Mouse (Mus musculus) forebrain, embryonic 15.5 days (tissue): ENCODE data around the gene Chn2. TPM values are rescaled to one million over a fixed set of nuclear protein-coding genes. Genes with fewer than 3 reads are reported as not detected.

Source experiments
- ATAC-seq: fragments of 200-750 bp; cut with Nextera tagmentation; replicated peaks from 2 replicates; pipeline ENCODE4 v1.8.0; 2017; ENCODE audit warnings: mild to moderate bottlenecking, moderate TSS enrichment, moderate library complexity
- H3K27ac ChIP-seq: fragments of 300-500 bp; sonication (generic); replicated peaks from 2 replicates; pipeline ENCODE4 v1.5.1; 2015; ENCODE audit warnings: mild to moderate bottlenecking, inconsistent platforms
- H3K27me3 ChIP-seq: fragments of 300-500 bp; sonication (generic); 2 replicates; pipeline ENCODE4 v1.6.1; 2015; ENCODE audit warnings: inconsistent platforms
- H3K36me3 ChIP-seq: fragments of 300-500 bp; sonication (generic); 2 replicates; pipeline ENCODE4 v1.6.1; 2015; ENCODE audit warnings: mild to moderate bottlenecking, inconsistent platforms
- H3K4me1 ChIP-seq: fragments of 300-500 bp; sonication (generic); 2 replicates; pipeline ENCODE4 v1.6.1; 2015; ENCODE audit warnings: inconsistent platforms
- H3K4me2 ChIP-seq: fragments of 300-500 bp; sonication (generic); replicated peaks from 2 replicates; pipeline ENCODE4 v1.6.1; 2015; ENCODE audit warnings: mild to moderate bottlenecking, inconsistent platforms
- H3K4me3 ChIP-seq: fragments of 300-500 bp; sonication (generic); 2 replicates; pipeline ENCODE4 v1.5.1; 2015; ENCODE audit warnings: mild to moderate bottlenecking, inconsistent platforms
- H3K9ac ChIP-seq: fragments of 300-500 bp; sonication (generic); replicated peaks from 2 replicates; pipeline ENCODE4 v1.6.1; 2015; ENCODE audit warnings: mild to moderate bottlenecking, inconsistent platforms
- H3K9me3 ChIP-seq: fragments of 300-500 bp; sonication (generic); 2 replicates; pipeline ENCODE4 v1.6.1; 2016; ENCODE audit warnings: inconsistent platforms
- WGBS: fragments of 180-500 bp; shearing (Covaris S2); methylation state at CpG from one replicate; pipeline ENCODE4 v1.1.7; 2015; ENCODE audit warnings: mixed read lengths; 5-methylcytosine and 5-hydroxymethylcytosine counted together
- polyA plus RNA-seq: library from polyadenylated mRNA; unstranded; fragments of >200 nt; fragmentation: Nextera tagmentation; extraction: Ambion mirVana; gene quantifications from 2 replicates; pipeline ENCODE4 v1.2.1, GENCODE M21; 2015

The Chn2 gene
- polyA plus RNA-seq, 1 experiment from 2014 or later, result 46.2 TPM

DNA sequence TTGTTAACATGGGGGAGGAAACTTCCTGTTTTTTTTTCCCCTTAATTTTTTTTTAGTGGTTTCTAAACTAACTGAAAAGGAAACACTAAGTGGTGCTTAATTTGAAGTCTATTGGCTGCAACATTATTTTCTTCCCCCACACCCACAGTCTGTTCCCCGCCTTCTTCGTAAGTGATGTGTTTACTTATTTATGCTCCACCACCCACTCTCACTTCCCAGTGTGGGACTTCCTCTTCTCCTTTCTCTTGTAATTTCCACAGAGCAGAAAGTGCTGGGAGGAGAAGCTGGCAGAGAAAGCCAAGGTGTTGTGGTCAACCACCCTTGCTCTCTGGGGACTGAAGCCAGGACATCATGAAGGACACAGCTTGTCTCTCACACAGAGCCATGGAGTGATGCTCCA is 43.2 kb downstream of the Chn2 start:
- H3K4me2 ChIP-seq, result no peak overlapping the region
- no peaks in the 10 kb centered on the region for H3K27me3 ChIP-seq
- no peak overlapping the region for H3K4me3 ChIP-seq
- H3K27ac ChIP-seq, result no peak overlapping the region
- no peaks in the 10 kb centered on the region for H3K9me3 ChIP-seq
- no peak for ATAC-seq
- WGBS, result 77% methylated on average over 2 of the region's 2 CpGs
- no peaks in the 10 kb centered on the region for H3K4me1 ChIP-seq
- H3K36me3 ChIP-seq, result no peaks in the 10 kb centered on the region
- no peak overlapping the region for H3K9ac ChIP-seq

DNA sequence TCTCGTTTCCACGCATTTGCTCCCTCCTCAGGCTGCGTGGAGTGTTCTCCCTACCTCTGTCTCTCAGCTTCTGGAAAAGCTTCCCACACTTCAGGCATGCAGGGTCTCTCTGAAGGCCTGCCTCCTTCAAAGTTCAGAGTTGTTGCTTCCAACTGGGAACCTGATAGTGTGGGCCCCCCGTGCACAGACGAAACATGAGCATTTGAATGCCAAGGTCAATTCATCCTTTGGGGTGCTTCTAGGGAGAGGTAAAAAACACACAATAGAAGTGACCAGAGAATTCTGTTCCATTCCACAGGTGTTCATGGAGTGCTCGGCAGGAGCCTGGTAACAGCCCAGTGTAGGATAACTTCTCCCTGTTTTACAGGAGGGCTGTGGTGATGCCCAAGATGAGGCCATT is 44.7 kb downstream of the Chn2 start:
- no peak for ATAC-seq
- no peak overlapping the region for H3K4me3 ChIP-seq
- H3K36me3 ChIP-seq, result no peaks in the 10 kb centered on the region
- no peak overlapping the region for H3K4me2 ChIP-seq
- H3K27ac ChIP-seq, result no peak overlapping the region
- 86% methylated on average over 6 of the region's 6 CpGs for WGBS
- no peaks in the 10 kb centered on the region for H3K4me1 ChIP-seq
- H3K27me3 ChIP-seq, result no peaks in the 10 kb centered on the region
- no peaks in the 10 kb centered on the region for H3K9me3 ChIP-seq
- no peak overlapping the region for H3K9ac ChIP-seq

DNA sequence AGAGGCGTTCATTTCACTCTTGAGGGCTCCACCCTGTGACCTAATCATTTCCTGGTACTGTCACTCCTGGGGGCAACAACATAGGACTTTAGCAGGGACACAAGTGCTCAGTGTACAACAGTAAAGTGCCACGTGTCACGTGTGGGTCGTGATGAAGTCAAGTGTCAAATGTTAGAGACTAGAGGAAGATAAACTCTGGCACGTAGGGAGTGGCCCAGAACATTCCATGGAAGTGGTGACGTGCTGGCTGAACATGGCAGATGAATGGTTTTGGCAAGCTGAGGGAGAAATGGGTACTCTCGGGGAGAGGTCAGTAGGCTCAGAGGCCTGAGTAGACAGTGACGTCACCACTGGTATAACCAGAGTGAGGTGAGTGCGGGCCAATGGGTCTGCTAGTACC is 45.7 kb downstream of the Chn2 start:
- no peak overlapping the region for H3K27ac ChIP-seq
- H3K36me3 ChIP-seq, result no peaks in the 10 kb centered on the region
- no peak for ATAC-seq
- H3K4me3 ChIP-seq, result no peak overlapping the region
- no peaks in the 10 kb centered on the region for H3K9me3 ChIP-seq
- no peak overlapping the region for H3K9ac ChIP-seq
- H3K4me1 ChIP-seq, result no peaks in the 10 kb centered on the region
- no peak overlapping the region for H3K4me2 ChIP-seq
- 87% methylated on average over 9 of the region's 9 CpGs for WGBS
- H3K27me3 ChIP-seq, result no peaks in the 10 kb centered on the region

DNA sequence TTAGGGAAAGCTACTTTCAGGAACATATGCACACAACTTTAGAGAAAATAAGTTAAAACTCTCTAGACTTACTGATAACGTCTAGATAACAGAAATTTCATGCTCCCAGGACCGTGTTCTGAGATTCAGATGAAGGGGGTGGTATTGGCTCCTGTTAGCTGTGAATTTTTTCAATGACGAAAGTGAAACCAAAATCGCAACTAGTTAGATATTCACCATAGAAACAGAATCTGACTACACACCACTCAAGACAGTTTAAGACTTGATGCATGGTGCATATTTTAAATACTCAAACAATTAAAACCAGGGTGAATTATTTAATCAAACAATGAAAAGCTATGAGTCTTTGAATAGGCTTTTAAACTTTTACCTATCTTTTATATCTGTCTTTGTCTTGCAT is 48.8 kb downstream of the Chn2 start:
- Histone ChIP-seq H3K27ac (no peak overlapping the region), H3K9me3 (no peaks in the 10 kb centered on the region), H3K4me3 (no peak overlapping the region), H3K4me2 (no peak overlapping the region), H3K4me1 (no peaks in the 10 kb centered on the region; the same call in 1 of the 2 replicates), H3K9ac (no peak overlapping the region), H3K36me3 (no peaks in the 10 kb centered on the region), H3K27me3 (no peaks in the 10 kb centered on the region)
- 79% methylated on average over 4 of the region's 4 CpGs for WGBS
- ATAC-seq, result no peak

DNA sequence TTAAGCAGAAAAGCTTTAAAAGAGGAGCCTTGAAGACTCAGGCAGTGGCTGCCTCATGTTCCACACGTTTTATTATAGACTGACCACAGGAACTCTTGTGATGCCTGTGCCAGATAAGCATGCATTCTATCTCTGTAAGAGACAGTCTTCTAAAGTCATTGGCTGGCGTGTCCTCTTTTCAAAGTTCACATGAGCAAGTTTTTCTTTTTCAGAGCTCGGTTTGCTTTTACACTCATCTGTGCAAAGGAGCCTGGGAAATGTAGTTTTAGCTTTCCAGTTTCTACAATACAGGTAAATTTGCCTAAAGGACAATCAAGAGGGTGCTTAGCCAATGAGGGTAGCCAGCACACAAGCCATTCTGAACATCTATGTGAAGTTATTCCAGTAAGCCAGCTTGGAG is 51.5 kb downstream of the Chn2 start:
- H3K9ac ChIP-seq, result no peak overlapping the region
- no peaks in the 10 kb centered on the region; the same call in 1 of the 2 replicates for H3K4me1 ChIP-seq
- H3K4me3 ChIP-seq, result no peak overlapping the region
- 74% methylated on average over 3 of the region's 3 CpGs for WGBS
- no peaks in the 10 kb centered on the region for H3K9me3 ChIP-seq
- no peak overlapping the region for H3K27ac ChIP-seq
- no peaks in the 10 kb centered on the region for H3K36me3 ChIP-seq
- H3K4me2 ChIP-seq, result no peak overlapping the region
- no peak for ATAC-seq
- H3K27me3 ChIP-seq, result no peaks in the 10 kb centered on the region

DNA sequence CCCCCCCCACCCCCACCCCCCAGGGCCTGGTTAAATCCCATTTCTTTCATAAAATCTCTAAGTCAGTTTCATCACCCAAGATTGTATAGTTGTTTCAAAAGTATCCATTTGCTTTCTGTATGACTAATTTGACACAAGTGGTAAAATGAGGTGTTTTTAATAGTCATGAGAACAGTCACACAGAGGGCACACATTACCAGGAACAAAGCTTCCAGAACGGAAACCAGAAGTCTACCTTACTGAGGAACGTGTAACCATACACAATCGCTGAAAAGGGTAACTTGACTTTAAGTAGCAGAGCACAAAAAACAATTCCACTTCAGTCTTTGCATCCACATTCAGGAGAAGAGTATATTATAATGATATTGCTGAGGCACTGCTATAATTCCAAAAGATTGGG is 53.6 kb downstream of the Chn2 start:
- peaks cover 10% of the 10 kb centered on the region for H3K4me1 ChIP-seq
- no peak overlapping the region for H3K27ac ChIP-seq
- no peaks in the 10 kb centered on the region for H3K9me3 ChIP-seq
- H3K27me3 ChIP-seq, result no peaks in the 10 kb centered on the region
- no peaks in the 10 kb centered on the region for H3K36me3 ChIP-seq
- no peak overlapping the region for H3K9ac ChIP-seq
- H3K4me3 ChIP-seq, result no peak overlapping the region
- no peak overlapping the region for H3K4me2 ChIP-seq
- no peak for ATAC-seq
- WGBS, result 82% methylated on average over 3 of the region's 3 CpGs

DNA sequence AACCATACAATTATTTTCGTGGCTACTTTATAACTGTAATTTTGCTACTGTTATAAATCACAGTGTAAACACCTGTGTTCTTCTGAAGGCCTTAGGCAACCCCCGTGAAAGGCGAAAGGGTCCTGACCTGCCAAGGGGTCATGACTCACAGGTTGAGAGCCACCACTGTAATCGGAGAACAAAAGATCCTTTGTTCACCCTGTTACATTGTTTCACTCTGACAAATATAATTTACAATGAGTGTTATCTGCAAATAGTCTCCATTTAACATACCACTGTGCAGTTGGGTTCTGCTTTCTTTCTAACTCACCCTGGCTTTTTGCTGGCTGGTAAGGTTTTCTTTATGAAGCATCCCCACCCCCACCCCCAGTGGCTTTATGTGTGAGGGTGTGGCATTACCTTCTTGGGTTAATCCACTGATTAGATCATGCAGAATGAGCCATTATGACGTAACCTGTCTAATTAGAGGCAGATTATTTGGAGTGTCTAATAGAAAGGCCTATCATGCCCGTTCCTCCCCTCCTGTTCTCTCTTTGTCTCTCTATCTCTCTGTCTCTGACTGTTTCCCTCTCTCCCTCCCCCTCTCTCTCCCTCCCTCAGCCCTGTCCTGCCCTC is 56.9 kb downstream of the Chn2 start:
- H3K27ac ChIP-seq, result no peak overlapping the region
- H3K4me3 ChIP-seq, result no peak overlapping the region
- no peaks in the 10 kb centered on the region for H3K36me3 ChIP-seq
- H3K9ac ChIP-seq, result no peak overlapping the region
- H3K4me1 ChIP-seq, result peaks cover 14% of the 10 kb centered on the region
- no peak overlapping the region for H3K4me2 ChIP-seq
- 21% methylated on average over 6 of the region's 6 CpGs for WGBS
- H3K27me3 ChIP-seq, result no peaks in the 10 kb centered on the region
- H3K9me3 ChIP-seq, result no peaks in the 10 kb centered on the region
- no peak for ATAC-seq

DNA sequence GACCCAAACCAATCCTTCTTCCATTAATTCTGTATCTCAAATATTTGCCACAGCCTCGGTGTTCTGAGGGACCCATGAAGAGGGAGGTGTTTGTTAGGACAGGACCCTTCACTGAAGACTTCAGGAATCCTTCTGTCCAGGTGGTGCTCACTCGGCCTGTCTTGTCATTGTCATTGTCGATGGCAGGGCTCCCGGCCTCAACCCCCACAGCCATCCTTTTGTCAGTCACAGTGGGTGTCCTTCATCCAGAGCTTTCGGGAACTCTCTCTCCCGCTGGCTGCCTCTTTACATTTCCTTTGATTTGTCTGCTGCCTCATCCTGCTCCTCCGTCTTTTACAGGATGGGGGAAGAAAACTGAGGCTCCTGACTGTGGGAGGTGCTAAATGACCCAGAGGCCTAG is 57.5 kb downstream of the Chn2 start:
- Histone ChIP-seq H3K4me2 (no peak overlapping the region), H3K27ac (no peak overlapping the region), H3K4me1 (peaks cover 14% of the 10 kb centered on the region), H3K36me3 (no peaks in the 10 kb centered on the region), H3K4me3 (no peak overlapping the region), H3K9ac (no peak overlapping the region), H3K9me3 (no peaks in the 10 kb centered on the region), H3K27me3 (no peaks in the 10 kb centered on the region)
- ATAC-seq, result no peak
- 7% methylated on average over 7 of the region's 7 CpGs for WGBS

DNA sequence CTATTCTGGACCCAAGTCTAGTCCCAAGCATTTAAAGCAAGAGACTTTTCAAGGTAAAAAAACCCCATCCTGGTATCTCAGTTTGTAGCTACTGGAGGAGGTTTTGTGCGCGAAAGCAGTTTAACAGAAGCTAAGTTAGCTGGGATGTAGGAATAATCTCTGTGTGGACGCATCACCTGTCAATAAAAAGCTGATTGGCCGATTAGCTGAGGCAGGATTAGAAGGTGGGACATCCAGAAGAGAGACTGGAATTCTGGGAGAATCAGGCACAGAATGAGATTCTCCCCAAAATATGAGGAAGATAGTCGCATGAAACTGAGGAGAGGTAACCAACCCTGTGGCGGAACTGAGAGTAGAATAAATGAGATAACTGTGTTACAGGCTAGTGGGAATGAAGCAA is 59.0 kb downstream of the Chn2 start:
- Histone ChIP-seq H3K36me3 (no peaks in the 10 kb centered on the region), H3K4me3 (no peak overlapping the region), H3K9ac (no peak overlapping the region), H3K4me2 (no peak overlapping the region), H3K4me1 (peaks cover 14% of the 10 kb centered on the region), H3K9me3 (no peaks in the 10 kb centered on the region), H3K27me3 (no peaks in the 10 kb centered on the region), H3K27ac (no peak overlapping the region)
- ATAC-seq, result no peak
- WGBS, result 93% methylated on average over 6 of the region's 6 CpGs

DNA sequence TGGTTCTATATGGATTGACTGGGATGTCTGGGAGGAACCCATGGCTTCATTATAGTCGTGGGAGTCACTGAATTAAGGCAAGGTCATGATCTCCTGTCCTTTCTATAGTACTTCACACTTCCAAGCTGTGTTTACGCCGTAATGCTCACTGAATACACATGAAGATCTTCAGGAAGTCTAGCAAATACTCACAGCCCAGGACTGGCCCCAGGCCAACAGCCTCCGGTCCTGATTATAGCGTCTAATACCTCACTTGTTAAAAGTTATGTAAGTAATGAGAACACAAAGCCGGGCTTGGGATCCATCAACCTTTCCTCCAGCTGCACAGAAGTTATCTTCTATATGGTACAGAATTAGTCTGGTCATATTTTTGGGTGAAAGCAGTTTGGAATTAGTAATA is 60.3 kb downstream of the Chn2 start:
- H3K9ac ChIP-seq, result no peak overlapping the region
- H3K4me2 ChIP-seq, result no peak overlapping the region
- H3K36me3 ChIP-seq, result no peaks in the 10 kb centered on the region
- H3K27ac ChIP-seq, result no peak overlapping the region
- no peak overlapping the region for H3K4me3 ChIP-seq
- H3K9me3 ChIP-seq, result no peaks in the 10 kb centered on the region
- WGBS, result 37% methylated on average over 6 of the region's 6 CpGs
- peaks cover 14% of the 10 kb centered on the region for H3K4me1 ChIP-seq
- no peak for ATAC-seq
- no peaks in the 10 kb centered on the region for H3K27me3 ChIP-seq

DNA sequence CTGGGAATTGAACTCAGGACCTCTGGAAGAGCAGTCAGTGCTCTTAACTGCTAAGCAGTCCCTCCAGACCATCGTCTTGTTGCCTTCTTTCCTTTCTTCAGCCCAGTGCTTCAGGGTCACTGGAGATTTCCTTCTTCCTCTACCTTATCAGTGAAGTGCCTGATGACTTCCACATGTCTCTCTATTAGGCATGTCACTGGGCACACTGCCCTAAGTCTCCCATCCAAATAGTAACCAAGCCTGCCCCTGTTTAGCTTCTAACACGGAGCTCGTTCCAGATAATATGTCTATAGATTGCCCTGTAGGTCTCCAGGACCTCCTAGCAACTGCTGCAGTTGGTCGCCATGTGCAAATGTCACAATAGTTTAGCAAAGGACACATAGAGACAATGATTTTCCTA is 62.9 kb downstream of the Chn2 start:
- H3K4me3 ChIP-seq, result no peak overlapping the region
- no peaks in the 10 kb centered on the region for H3K36me3 ChIP-seq
- H3K4me2 ChIP-seq, result no peak overlapping the region
- no peak for ATAC-seq
- no peak overlapping the region for H3K9ac ChIP-seq
- H3K9me3 ChIP-seq, result no peaks in the 10 kb centered on the region
- WGBS, result 92% methylated on average over 4 of the region's 4 CpGs
- H3K4me1 ChIP-seq, result peaks cover 12% of the 10 kb centered on the region; the same call in 1 of the 2 replicates
- no peaks in the 10 kb centered on the region for H3K27me3 ChIP-seq
- H3K27ac ChIP-seq, result no peak overlapping the region

DNA sequence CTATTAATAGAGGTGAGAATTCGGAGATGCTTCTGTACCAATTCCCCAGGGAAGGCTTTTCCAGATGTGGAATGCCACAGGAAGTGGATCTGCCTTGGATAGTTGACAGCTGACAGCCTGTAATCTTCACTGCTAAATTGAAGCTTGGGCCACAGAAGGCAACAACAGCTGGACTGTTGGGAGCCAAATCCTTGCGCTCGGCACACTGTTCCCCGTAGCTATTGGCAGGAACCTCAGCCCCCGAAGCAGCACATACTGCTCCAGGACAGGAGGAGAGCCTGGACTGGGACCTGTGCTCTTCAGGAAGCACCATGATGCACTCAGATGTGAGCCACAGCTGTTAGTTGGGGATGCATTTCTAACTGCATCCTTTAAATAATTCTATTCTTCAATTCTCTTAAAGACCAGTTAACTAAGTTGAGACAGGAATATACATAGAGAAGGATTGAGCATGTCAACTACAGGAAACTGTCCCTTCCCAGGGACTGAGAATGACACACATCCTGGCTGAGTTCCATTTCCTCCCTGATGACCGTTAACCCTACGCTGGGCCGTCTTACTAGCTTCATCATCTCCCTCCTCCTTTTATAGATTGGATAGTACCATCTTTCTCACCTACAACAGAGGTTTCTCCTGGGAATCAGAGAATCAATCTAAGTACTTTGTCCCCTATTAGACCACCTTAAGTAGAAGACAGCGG is 64.1 kb downstream of the Chn2 start:
- ATAC-seq, result no peak
- H3K4me1 ChIP-seq, result peaks cover 12% of the 10 kb centered on the region; the same call in 1 of the 2 replicates
- H3K9ac ChIP-seq, result no peak overlapping the region
- 80% methylated on average over 9 of the region's 9 CpGs for WGBS
- no peak overlapping the region for H3K27ac ChIP-seq
- H3K27me3 ChIP-seq, result no peaks in the 10 kb centered on the region
- no peak overlapping the region for H3K4me2 ChIP-seq
- no peak overlapping the region for H3K4me3 ChIP-seq
- H3K9me3 ChIP-seq, result no peaks in the 10 kb centered on the region
- no peaks in the 10 kb centered on the region for H3K36me3 ChIP-seq
